Mouse (Mus musculus) small intestine, adult 2 months (tissue): ENCODE results near the gene Dhrs2. TPM values are rescaled to one million over a fixed set of nuclear protein-coding genes. Genes with fewer than 3 reads are reported as not detected.
A peak's percentile ranks its signal among the peaks of the same experiment; 100 is the strongest.

Source experiments
- H3K27ac ChIP-seq: fragments of 200-500 bp; 2 replicates; pipeline ENCODE4 v1.5.1; 2012; ENCODE audit warnings: low read depth, low read length, control low read depth, inconsistent platforms; ENCODE audit not compliant: insufficient read depth
- H3K27me3 ChIP-seq: fragments of 200-500 bp; 2 replicates; pipeline ENCODE4 v1.6.1; 2012; ENCODE audit warnings: mild to moderate bottlenecking, moderate library complexity, low read length, inconsistent platforms; ENCODE audit not compliant: control insufficient read depth, insufficient read depth
- H3K36me3 ChIP-seq: fragments of 200-500 bp; 2 replicates; pipeline ENCODE4 v1.6.1; 2012; ENCODE audit warnings: mild to moderate bottlenecking, low read length, control low read depth, inconsistent platforms; ENCODE audit not compliant: control insufficient read depth, insufficient read depth
- H3K4me1 ChIP-seq: fragments of 200-500 bp; 2 replicates; pipeline ENCODE4 v1.6.1; 2012; ENCODE audit warnings: low read length, inconsistent platforms, mixed read lengths; ENCODE audit not compliant: control insufficient read depth, insufficient read depth, insufficient read length
- H3K4me3 ChIP-seq: fragments of 200-500 bp; 2 replicates; pipeline ENCODE4 v1.5.1; 2012; ENCODE audit warnings: low read depth, mild to moderate bottlenecking, control low read depth, inconsistent platforms, low read length, moderate library complexity
- CTCF ChIP-seq: fragments of 200-500 bp; IDR thresholded peaks from 2 replicates; pipeline ENCODE4 v1.5.1; 2012; ENCODE audit warnings: low read depth, mild to moderate bottlenecking, control low read depth, inconsistent platforms, low read length, moderate library complexity, mixed read lengths; ENCODE audit not compliant: insufficient replicate concordance, insufficient read length; ENCODE audit errors: extremely low read depth
- POLR2A ChIP-seq: fragments of 200-500 bp; IDR thresholded peaks from 2 replicates; pipeline ENCODE4 v1.6.1; 2012; ENCODE audit warnings: low read depth, mild to moderate bottlenecking, control low read depth, inconsistent platforms, low read length, moderate library complexity
- WGBS: fragments of 180-500 bp; shearing (Covaris S2); methylation state at CpG from one replicate; pipeline ENCODE4 v1.1.7; 2018; 5-methylcytosine and 5-hydroxymethylcytosine counted together
- polyA plus RNA-seq: library from polyadenylated mRNA; depleted of rRNA; stranded (reverse); fragments of >200 nt; gene quantifications from 2 replicates; pipeline ENCODE4 v1.2.3, GENCODE M21; 2012

Dhrs2 gene
- polyA plus RNA-seq, 1 experiment = not detected

DNA sequence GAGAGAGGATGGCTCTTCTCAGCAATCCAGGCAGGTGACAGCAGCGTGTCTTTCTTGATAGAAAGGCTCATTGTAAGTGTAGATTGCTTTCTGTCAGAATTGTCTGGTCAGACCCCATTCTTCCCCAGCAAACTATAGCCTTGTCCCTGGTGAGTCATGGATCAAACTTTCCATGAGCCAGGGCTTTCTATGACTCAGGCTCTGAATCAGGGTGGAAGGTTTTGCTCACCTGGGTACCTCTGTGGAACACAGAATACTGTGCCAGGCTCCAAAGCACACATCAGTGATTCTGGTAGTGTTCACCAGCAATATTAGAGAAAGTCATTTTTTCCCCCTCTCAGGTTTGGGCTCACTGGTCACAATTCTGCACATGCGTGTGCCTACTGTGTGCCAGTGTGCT, 13.5 kb upstream of the Dhrs2 start:
- H3K27ac ChIP-seq = no peak overlapping the region
- no peaks in the 10 kb centered on the region for H3K4me1 ChIP-seq
- WGBS = 84% methylated on average over 2 of the region's 2 CpGs
- H3K27me3 ChIP-seq = no peaks in the 10 kb centered on the region
- no peak overlapping the region for H3K4me3 ChIP-seq
- TF ChIP-seq POLR2A = no peak
- no peak for TF ChIP-seq CTCF
- no peaks in the 10 kb centered on the region for H3K36me3 ChIP-seq

DNA sequence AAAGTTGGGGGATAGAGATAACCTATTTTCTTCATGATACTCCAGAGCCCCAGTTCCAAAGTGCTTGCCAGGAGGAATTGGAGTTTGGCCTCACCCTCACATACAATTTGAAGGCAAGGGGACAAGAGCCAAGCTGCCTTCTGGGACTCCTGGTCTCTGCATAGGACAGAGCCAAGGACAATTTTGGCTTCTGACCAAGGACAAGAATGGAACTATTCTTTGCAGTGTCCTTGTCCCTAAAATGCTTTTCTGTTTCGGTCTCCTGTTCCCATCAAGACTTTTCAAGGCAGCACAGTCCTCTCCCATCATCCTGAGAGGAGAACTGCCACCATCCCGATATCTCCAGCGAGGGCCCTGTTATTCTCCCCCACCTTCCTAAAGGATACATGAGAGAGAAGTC, 8.2 kb upstream of the Dhrs2 start:
- Histone ChIP-seq H3K4me3 (no peak overlapping the region), H3K27me3 (no peaks in the 10 kb centered on the region), H3K36me3 (no peaks in the 10 kb centered on the region), H3K27ac (no peak overlapping the region), H3K4me1 (no peaks in the 10 kb centered on the region)
- 87% methylated on average over 3 of the region's 3 CpGs for WGBS
- TF ChIP-seq CTCF (no peak), POLR2A (no peak)

DNA sequence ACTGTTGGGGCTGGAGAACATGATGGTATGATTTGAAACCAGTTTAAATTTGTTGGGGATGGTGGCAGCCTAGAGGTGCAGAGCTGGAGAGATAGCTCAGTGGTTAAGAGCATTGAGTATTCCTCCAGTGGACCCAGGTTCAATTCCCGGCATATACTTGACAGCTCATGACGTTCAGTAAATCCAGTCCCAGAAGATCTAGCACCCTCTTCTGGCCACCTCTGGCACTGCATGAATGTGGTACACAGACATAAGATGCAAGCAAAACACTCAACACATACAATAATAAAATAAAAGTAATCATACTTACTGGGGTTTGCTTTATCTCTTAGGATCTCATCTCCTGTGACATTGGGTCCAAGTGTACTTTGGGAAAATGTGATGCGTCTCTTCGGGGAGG, 7.3 kb upstream of the Dhrs2 start:
- TF ChIP-seq CTCF = peak; percentile 30; the same call in 1 of the 2 replicates
- no peak for TF ChIP-seq POLR2A
- Histone ChIP-seq H3K4me3 (no peak overlapping the region), H3K27me3 (no peaks in the 10 kb centered on the region), H3K36me3 (no peaks in the 10 kb centered on the region), H3K27ac (no peak overlapping the region), H3K4me1 (no peaks in the 10 kb centered on the region)
- WGBS = 50% methylated on average over 4 of the region's 4 CpGs

DNA sequence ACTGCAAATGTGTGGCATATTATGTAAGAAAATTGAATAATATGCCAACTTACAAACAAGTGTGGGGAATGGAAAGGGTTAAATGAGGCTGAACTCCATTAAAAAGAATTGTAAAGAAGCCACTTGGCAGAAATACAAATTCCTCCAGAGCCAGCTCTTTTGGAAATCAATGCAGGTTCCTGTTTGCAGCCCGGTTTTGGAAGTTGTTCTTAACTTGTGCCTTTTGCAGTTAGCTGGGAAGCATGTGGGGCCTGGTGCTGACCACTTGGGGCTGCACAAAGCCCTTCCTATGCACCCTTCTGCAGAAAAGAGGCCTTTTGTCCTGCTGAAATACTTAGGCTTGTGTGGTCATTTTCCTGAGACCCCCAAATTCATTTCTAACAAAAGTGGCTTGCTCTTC, 1.4 kb downstream of the Dhrs2 start:
- no peak overlapping the region for H3K4me3 ChIP-seq
- no peak overlapping the region for H3K27ac ChIP-seq
- H3K36me3 ChIP-seq = no peaks in the 10 kb centered on the region
- 12% methylated on average over 1 of the region's 1 CpGs for WGBS
- no peaks in the 10 kb centered on the region for H3K27me3 ChIP-seq
- H3K4me1 ChIP-seq = no peaks in the 10 kb centered on the region
- no peak for TF ChIP-seq CTCF
- no peak for TF ChIP-seq POLR2A

DNA sequence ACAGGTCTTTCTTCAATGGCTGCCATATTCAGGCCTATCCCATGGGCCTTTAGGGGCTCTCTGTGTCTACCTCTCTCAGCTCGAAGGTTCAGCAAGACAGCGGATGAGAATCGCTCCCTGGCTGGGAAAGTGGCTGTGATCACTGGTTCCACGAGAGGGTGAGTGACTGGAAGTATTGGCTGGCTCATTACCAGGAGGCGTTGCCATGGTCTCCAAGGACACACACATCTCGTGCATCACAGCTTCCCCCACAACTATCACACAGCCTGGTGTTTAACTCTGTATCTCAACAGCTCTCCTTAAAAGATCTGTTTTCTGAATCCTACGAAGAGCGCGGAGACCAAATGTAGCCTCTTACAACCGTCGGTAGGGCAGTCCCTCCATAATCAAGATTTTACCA, 12.8 kb downstream of the Dhrs2 start:
- Histone ChIP-seq H3K27ac (no peak overlapping the region), H3K27me3 (no peaks in the 10 kb centered on the region; the same call in 1 of the 2 replicates), H3K4me1 (no peaks in the 10 kb centered on the region), H3K36me3 (no peaks in the 10 kb centered on the region), H3K4me3 (no peak overlapping the region)
- 88% methylated on average over 11 of the region's 11 CpGs for WGBS
- TF ChIP-seq POLR2A (no peak), CTCF (no peak)

DNA sequence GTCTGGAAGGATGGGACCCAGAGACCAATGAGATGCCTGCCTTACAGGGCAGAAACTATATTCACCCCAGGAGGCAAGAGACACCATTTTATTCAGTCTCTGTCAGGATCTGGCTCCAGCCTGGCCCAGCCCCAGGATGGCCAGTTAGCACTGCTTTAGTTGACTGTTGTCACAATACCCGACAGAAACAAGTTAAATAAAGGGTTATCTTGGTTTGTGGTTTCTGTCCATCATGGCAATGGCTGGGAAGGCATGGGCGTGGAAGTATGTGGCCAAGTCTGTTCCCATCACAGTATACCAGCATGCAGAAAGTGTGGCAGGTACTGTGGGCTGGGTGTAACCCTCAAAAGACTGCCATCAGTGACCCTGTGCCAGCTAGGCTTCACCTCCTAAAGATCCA, 14.9 kb downstream of the Dhrs2 start:
- TF ChIP-seq POLR2A (no peak), CTCF (no peak)
- H3K4me1 ChIP-seq = no peaks in the 10 kb centered on the region
- WGBS = 50% methylated on average over 2 of the region's 2 CpGs
- no peak overlapping the region for H3K4me3 ChIP-seq
- H3K27me3 ChIP-seq = no peaks in the 10 kb centered on the region; the same call in 1 of the 2 replicates
- H3K36me3 ChIP-seq = no peaks in the 10 kb centered on the region
- no peak overlapping the region for H3K27ac ChIP-seq

DNA sequence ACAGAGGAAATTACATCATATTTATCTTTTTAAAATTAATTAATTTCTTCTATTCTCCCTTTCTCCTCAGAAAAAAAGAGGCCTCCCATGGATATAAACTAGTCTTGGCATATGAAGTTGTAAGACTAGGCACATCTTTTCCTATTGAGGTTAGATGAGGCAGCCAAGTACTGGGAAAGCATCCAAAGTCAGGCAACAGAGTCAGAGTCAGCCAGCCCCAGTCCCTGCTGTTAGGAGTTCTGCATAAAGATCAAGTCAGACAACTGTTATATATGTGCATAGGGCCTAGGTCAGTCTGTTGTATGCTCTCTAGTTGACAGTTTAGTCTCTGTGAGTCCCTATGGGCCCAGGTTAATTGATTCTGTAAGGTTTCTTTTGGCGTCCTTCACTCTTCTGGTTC, 20.9 kb downstream of the Dhrs2 start:
- H3K27ac ChIP-seq = no peak overlapping the region
- no peaks in the 10 kb centered on the region for H3K4me1 ChIP-seq
- no peaks in the 10 kb centered on the region for H3K27me3 ChIP-seq
- H3K4me3 ChIP-seq = no peak overlapping the region
- 82% methylated on average over 1 of the region's 1 CpGs for WGBS
- H3K36me3 ChIP-seq = no peaks in the 10 kb centered on the region
- TF ChIP-seq CTCF (no peak), POLR2A (no peak)

DNA sequence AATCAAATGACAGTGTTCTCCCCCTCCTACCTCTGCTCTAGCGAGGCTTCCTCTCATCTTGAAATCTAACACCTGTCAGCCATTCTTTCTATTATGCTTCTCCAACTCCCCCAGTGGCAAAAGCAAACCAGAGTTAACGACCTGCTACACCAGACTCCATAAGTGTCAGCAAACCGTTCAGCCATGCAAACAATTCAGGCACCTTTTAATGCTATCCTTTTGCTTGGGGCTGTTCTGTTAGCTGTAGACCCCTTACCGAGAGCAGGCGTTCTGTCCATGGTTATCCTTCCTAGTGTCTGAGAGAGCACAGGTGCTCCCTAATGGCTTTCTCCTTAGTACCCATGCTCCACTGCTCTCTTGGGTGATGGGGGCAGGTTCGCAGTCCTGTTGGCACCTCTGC, 25.4 kb downstream of the Dhrs2 start:
- Histone ChIP-seq H3K4me3 (no peak overlapping the region), H3K27ac (no peak overlapping the region), H3K4me1 (no peaks in the 10 kb centered on the region), H3K36me3 (no peaks in the 10 kb centered on the region), H3K27me3 (no peaks in the 10 kb centered on the region)
- TF ChIP-seq POLR2A (no peak), CTCF (no peak)
- WGBS = 46% methylated on average over 6 of the region's 6 CpGs
